Mouse (Mus musculus): ENCODE measurements at regions not wholly inside any gene's neighbourhood (a gene's known extent, or its start where the extent isn't known, plus 50 kb on each side); places are given as distances from the start of the nearest gene placed in this dataset.
A peak's percentile ranks its signal among the peaks of the same experiment; 100 is the strongest.

GRCm38 (mm10) chr6:126353346-126353745 lies 181.9 kb downstream of the Kcna5 start:
- no peak for DNase-seq (ENCODE audit: low spot score)

- DNase-seq (ENCODE audit: low spot score) = no peak
Measured at GRCm38 (mm10) chr6:126350476-126350875, 183.8 kb upstream of the Ntf3 start.

- DNase-seq (ENCODE audit: low spot score) = no peak
Measured at GRCm38 (mm10) chr6:126349905-126350304, 183.2 kb upstream of the Ntf3 start.

GRCm38 (mm10) chr6:126345221-126345620 lies 178.5 kb upstream of the Ntf3 start:
- DNase-seq (ENCODE audit: low spot score) = no peak

GRCm38 (mm10) chr6:126340098-126340610 lies 173.4 kb upstream of the Ntf3 start:
- peak; percentile 17 for DNase-seq (ENCODE audit: low spot score)

- no peak for DNase-seq (ENCODE audit: low spot score)
Measured at GRCm38 (mm10) chr6:126337711-126338110, 171.0 kb upstream of the Ntf3 start.

- no peak for DNase-seq (ENCODE audit: low spot score)
Measured at GRCm38 (mm10) chr6:126334258-126334657, 167.5 kb upstream of the Ntf3 start.

GRCm38 (mm10) chr6:126327187-126327586 lies 160.5 kb upstream of the Ntf3 start:
- no peak for DNase-seq (ENCODE audit: low spot score)

GRCm38 (mm10) chr6:126318523-126318922 lies 151.8 kb upstream of the Ntf3 start:
- DNase-seq (ENCODE audit: low spot score) = no peak

- no peak for DNase-seq (ENCODE audit: low spot score)
Measured at GRCm38 (mm10) chr6:126310786-126311480, 144.2 kb upstream of the Ntf3 start.

GRCm38 (mm10) chr6:126303086-126303485 lies 136.4 kb upstream of the Ntf3 start:
- DNase-seq (ENCODE audit: low spot score) = no peak

GRCm38 (mm10) chr6:126291581-126291980 lies 124.9 kb upstream of the Ntf3 start:
- no peak for DNase-seq (ENCODE audit: low spot score)

GRCm38 (mm10) chr6:126287166-126287565 lies 120.5 kb upstream of the Ntf3 start:
- DNase-seq (ENCODE audit: low spot score) = no peak

GRCm38 (mm10) chr6:126286201-126286600 lies 119.5 kb upstream of the Ntf3 start:
- DNase-seq (ENCODE audit: low spot score) = no peak

- DNase-seq (ENCODE audit: low spot score) = no peak
Measured at GRCm38 (mm10) chr6:126284409-126284808, 117.7 kb upstream of the Ntf3 start.

GRCm38 (mm10) chr6:126280352-126280751 lies 113.6 kb upstream of the Ntf3 start:
- no peak for DNase-seq (ENCODE audit: low spot score)

- DNase-seq (ENCODE audit: low spot score) = no peak
Measured at GRCm38 (mm10) chr6:126245986-126246385, 79.3 kb upstream of the Ntf3 start.

- no peak for DNase-seq (ENCODE audit: low spot score)
Measured at GRCm38 (mm10) chr6:126245431-126245830, 78.7 kb upstream of the Ntf3 start.

GRCm38 (mm10) chr6:126242299-126242698 lies 75.6 kb upstream of the Ntf3 start:
- no peak for DNase-seq (ENCODE audit: low spot score)

GRCm38 (mm10) chr6:126240256-126240655 lies 73.5 kb upstream of the Ntf3 start:
- DNase-seq (ENCODE audit: low spot score) = no peak
